In the genomic region with DNA sequence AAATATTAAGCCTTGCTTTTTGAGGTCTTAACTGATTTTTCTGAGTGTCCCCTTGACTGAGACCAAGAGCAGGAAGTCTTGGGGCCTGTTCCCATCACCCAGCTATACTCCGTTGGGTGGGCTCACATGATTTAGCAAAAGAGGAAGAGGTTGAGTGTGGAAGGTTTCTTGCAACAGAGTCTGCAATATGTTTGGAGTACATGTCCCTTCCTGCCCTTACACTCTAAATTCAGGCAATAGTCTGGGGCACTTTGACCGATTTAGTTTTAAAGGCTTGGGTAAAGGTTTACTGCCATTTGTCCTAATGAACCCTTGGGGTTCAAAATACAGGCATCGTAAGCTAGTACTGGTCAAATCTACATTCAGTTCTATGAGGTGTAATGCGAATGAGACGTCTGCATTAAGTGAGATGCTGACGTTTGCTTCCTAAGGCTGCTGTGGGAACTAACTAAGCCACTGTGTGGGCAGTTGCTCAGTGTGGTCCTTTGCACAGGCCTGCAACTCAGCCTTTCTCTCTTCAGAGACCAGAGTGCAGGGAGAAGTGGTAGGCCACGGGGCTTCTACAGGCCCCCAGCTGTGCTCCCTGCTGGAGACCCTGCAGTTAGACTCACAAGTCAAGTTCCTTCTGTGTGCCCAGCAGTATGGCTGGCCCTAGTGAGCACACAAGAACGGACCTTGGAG, we compare ENCODE assay signal across 14 mouse cellular contexts. TPM values are rescaled to one million over a fixed set of nuclear protein-coding genes. Genes with fewer than 3 reads are reported as not detected.
DNase-seq lines count a peak whose midpoint lies in the region; ATAC-seq and TF ChIP-seq lines count a peak whose summit lies in the region.
"Had no signal": no experiment of that assay in that cellular context is flagged by ENCODE, and none has a peak within 500 bp of the region (broad histone marks: within the 10 kb centered on the region; RNA-seq: fewer than 3 reads in every experiment).

No protein-coding gene starts in this region.

- no peaks in the 10 kb centered on the region; the same call in 1 of the 2 replicates for H3K4me1 ChIP-seq in lung, postnatal 0 days (ENCODE audit: insufficient read depth, low read depth, low read length)

- DNase-seq in frontal cortex, postnatal 10 days (ENCODE audit: low spot score in 2 of 2): no peak
- DNase-seq in lung, postnatal 0 days (ENCODE audit: low spot score): peak; percentile 35
- no peak for DNase-seq in lung, adult 18-20 months
- DNase-seq in fat pad, adult 2 months (ENCODE audit: extremely low read depth, low read depth, low spot score): peak; percentile 88
- no peak for DNase-seq in adrenal gland, adult (ENCODE audit: inconsistent age in 2 of 2, low spot score in 1 of 2)
- DNase-seq in left cerebral cortex, postnatal 14 days (ENCODE audit: low spot score in 2 of 2): no peak
- DNase-seq: heart, adult 18-20 months; lung, adult 2 months; right cerebral cortex, postnatal 25 days; thymus, adult 2 months had no signal

- no peaks in the 10 kb centered on the region for H3K36me3 ChIP-seq in lung, postnatal 0 days (ENCODE audit: insufficient read depth, low read length)

- H3K4me3 ChIP-seq in lung, postnatal 0 days (ENCODE audit: low read depth, low read length): no peak overlapping the region

- no peak overlapping the region for H3K4me2 ChIP-seq in lung, postnatal 0 days (replicated peaks; ENCODE audit: low read depth, low read length)
- H3K4me2 ChIP-seq: midbrain, embryonic 11.5 days had no signal

- no peaks in the 10 kb centered on the region for H3K9me3 ChIP-seq in lung, postnatal 0 days (ENCODE audit: low read length)

- H3K27ac ChIP-seq in lung, postnatal 0 days (ENCODE audit: low read length): no peak overlapping the region

- no peak for TF ChIP-seq EP300 in lung, postnatal 0 days (IDR thresholded peaks at IDR 0.05)

- peak; percentile 28; the same call in 1 of the 2 replicates for ATAC-seq in frontal cortex, adult (ENCODE audit: low TSS enrichment)
- ATAC-seq in lung, postnatal 0 days: peak; percentile 32
- ATAC-seq in monocyte, adult 5-6 weeks (replicated peaks; ENCODE audit: insufficient number of reproducible peaks, low FRiP score, low TSS enrichment, poor library complexity, severe bottlenecking): 0 out of 2 replicates have a peak, but pooled peaks have one; percentile 40
- ATAC-seq: inflammation-experienced regulatory T-cells, adult 6 months had no signal

- WGBS in lung, postnatal 0 days: 62% methylated on average over 8 of the region's 8 CpGs

- H3K9ac ChIP-seq in lung, postnatal 0 days (replicated peaks; ENCODE audit: low read depth): no peak overlapping the region

- no peak for TF ChIP-seq CTCF in lung, postnatal 0 days (IDR thresholded peaks at IDR 0.05)

- intact Hi-C loops in left cerebral cortex, postnatal 14 days (cut with DNase I): no loop called here

- H3K27me3 ChIP-seq in lung, postnatal 0 days (replicated peaks; ENCODE audit: insufficient read depth, low read length): no peaks in the 10 kb centered on the region

RNA-seq across cellular contexts. Expression of a gene that starts 23.1 kb away (rescaled TPM):
- 95.4 and 118 TPM in 2 replicates for polyA plus RNA-seq in lung, postnatal 0 days (2015; fragmentation: Nextera tagmentation; extraction: Ambion mirVana)
- 42.9 to 60.0 TPM (median 53.2 TPM) in 3 replicates for total RNA-seq in monocyte, adult 5-6 weeks (2017)
- 100 to 1,000 TPM; 445 to 454 TPM for total RNA-seq in left cerebral cortex, postnatal 14 days (2021)

RNA-seq across cellular contexts. Expression of a gene that starts 42.4 kb away (rescaled TPM):
- polyA plus RNA-seq in lung, postnatal 0 days (2015; fragmentation: Nextera tagmentation; extraction: Ambion mirVana): 0.63 and 0.76 TPM in 2 replicates
- 0.10 TPM in 2 of 3 replicates, not detected in the other for total RNA-seq in monocyte, adult 5-6 weeks (2017)
- total RNA-seq in left cerebral cortex, postnatal 14 days (2021): 10 to 100 TPM; 13.2 to 14.8 TPM

Comparison
In these comparisons a context has a peak if more than half of its experiments do, and no peak if none do; other contexts are left out.
1. DNase-seq: peak in lung, postnatal 0 days (single experiment) and fat pad, adult 2 months (single experiment); none in frontal cortex, postnatal 10 days (0 of 2), lung, adult 18-20 months (0 of 2), adrenal gland, adult (0 of 2) and left cerebral cortex, postnatal 14 days (0 of 2).
2. RNA of a gene that starts 42.4 kb away (total RNA-seq): 13.2 to 14.8 TPM in left cerebral cortex, postnatal 14 days; 0.10 TPM in monocyte, adult 5-6 weeks; every median in the first group is over 10 times any median in the second.
3. Peak in every context shown above with its lines, with median percentiles within 50 percentile points of each other: ATAC-seq.